ENCODE assay signal across 8 mouse cellular contexts in genomic region chr14:31830571-31831369, GRCm38 (mm10). TPM values are rescaled to one million over a fixed set of nuclear protein-coding genes. Genes with fewer than 3 reads are reported as not detected.
A peak's percentile ranks its signal among the peaks of the same experiment; 100 is the strongest.
DNase-seq lines count a peak whose midpoint lies in the region; ATAC-seq lines count a peak whose summit lies in the region.

Gene Ankrd28 (minus strand): TSS chr14:31830651.

- under 1% methylated on average over 41 of the region's 81 CpGs for WGBS in lung, embryonic 16.5 days

- H3K4me2 ChIP-seq in lung, embryonic 16.5 days (ENCODE audit: low read depth, low read length) = peak within 1 kb of the TSS; percentile 95

- H3K36me3 ChIP-seq in lung, embryonic 16.5 days (ENCODE audit: control insufficient read depth, insufficient read depth, low read length) = no peaks in the 10 kb centered on the region

- ATAC-seq in hematopoietic stem cell, adult 5-6 weeks (replicated peaks in 1 of 2; ENCODE audit: insufficient read depth in 1 of 2, low FRiP score in 2 of 2, low TSS enrichment in 1 of 2, low read depth in 1 of 2, poor library complexity in 2 of 2, severe bottlenecking in 2 of 2) = peak; percentile 84 to 94
- peak; percentile 99 for ATAC-seq in lung, embryonic 16.5 days (ENCODE audit: low read depth)

- peak within 1 kb of the TSS; percentile 92 for H3K27ac ChIP-seq in lung, embryonic 16.5 days (ENCODE audit: low read length)

- H3K27me3 ChIP-seq in lung, embryonic 16.5 days (ENCODE audit: control insufficient read depth, insufficient read depth, low read depth, low read length) = no peaks in the 10 kb centered on the region

- peaks cover 6% of the 10 kb centered on the region for H3K4me1 ChIP-seq in lung, embryonic 16.5 days (replicated peaks; ENCODE audit: control insufficient read depth, insufficient read depth, low read length)

- peak within 1 kb of the TSS; percentile 83 for H3K9ac ChIP-seq in lung, embryonic 16.5 days (ENCODE audit: low read length)

- peak; percentile 65 for DNase-seq in MEL-GATA-1-ER (ENCODE audit: extremely low read depth, low read depth)
- peak; percentile 94 for DNase-seq in cerebellum, adult 8-10 months
- DNase-seq in forelimb bud, embryonic 11.5 days (ENCODE audit: low read depth, low spot score) = peak; percentile 93
- DNase-seq in layer of hippocampus, adult 9-10 months (ENCODE audit: low spot score) = peak; percentile 63
- DNase-seq in ovary, postnatal 10 days (ENCODE audit: low spot score) = peak; percentile 79
- peak; percentile 94 to 97 for DNase-seq in thymus, postnatal 10 days (ENCODE audit: low spot score in 2 of 2)

- H3K4me3 ChIP-seq in lung, embryonic 16.5 days (ENCODE audit: low read length) = peak within 1 kb of the TSS; percentile 89

- H3K9me3 ChIP-seq in lung, embryonic 16.5 days (ENCODE audit: control insufficient read depth, low read length) = no peaks in the 10 kb centered on the region

RNA-seq across cellular contexts. Expression of gene Ankrd28, which starts in this region (rescaled TPM):
- total RNA-seq in hematopoietic stem cell, adult 5-6 weeks (2017) = 117 and 162 TPM in 2 replicates
- 7.0 TPM in 2 replicates for polyA plus RNA-seq in lung, embryonic 16.5 days (2015; fragmentation: Nextera tagmentation; extraction: Ambion mirVana)

Comparison
In these comparisons a context has a peak if more than half of its experiments do, and no peak if none do; other contexts are left out.
1. Peak in every context shown above with its lines: DNase-seq, ATAC-seq, H3K4me3 ChIP-seq and H3K27ac ChIP-seq.